Mouse (Mus musculus): ENCODE results near the gene Ptprm.

DNA sequence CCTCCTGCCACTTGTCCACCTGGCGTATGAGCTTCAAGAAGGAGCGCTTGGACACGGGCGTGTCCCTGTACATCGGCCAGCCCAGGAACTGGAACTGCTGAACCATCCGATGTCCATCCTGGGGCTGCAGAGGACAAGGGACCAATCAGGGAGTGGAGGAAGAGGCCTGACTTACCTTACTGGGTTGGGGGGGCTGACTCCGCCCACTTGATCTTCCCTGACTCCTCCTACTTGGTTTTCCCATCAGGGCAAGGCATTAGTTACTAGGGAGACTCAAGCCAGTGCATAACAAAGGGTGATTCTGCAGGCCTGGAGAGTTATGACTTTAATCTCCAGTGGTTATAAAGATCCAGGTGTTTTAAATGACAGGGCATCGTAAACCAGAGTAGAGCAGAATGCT, 670.8 kb downstream of the Ptprm start:
- TF ChIP-seq POLR2A (IDR thresholded peaks at IDR 0.05; ENCODE audit: low read depth, low read length) (no peak), CTCF (IDR thresholded peaks at IDR 0.05; ENCODE audit: borderline replicate concordance, insufficient read depth, low read length) (no peak)

All from embryonic fibroblast, embryonic 13.5 days (primary cell).